Mouse (Mus musculus): Measurements from ENCODE around the gene Lclat1. TPM values are rescaled to one million over a fixed set of nuclear protein-coding genes. Genes with fewer than 3 reads are reported as not detected.

The Lclat1 gene
- polyA plus RNA-seq, 1 experiment: 27.2 TPM

- Histone ChIP-seq H3ac (ENCODE audit: control insufficient read depth, insufficient read length) (no peak overlapping the region), H3K4me2 (ENCODE audit: low read depth) (no peak overlapping the region), H3K79me2 (ENCODE audit: control insufficient read depth, insufficient read depth) (no peaks in the 10 kb centered on the region), H3K4me3 (no peak overlapping the region), H3K27me3 (ENCODE audit: control insufficient read depth, insufficient read depth, insufficient read length) (no peaks in the 10 kb centered on the region), H3K36me3 (ENCODE audit: control insufficient read depth, insufficient read depth) (no peaks in the 10 kb centered on the region)
- TF ChIP-seq MAX (IDR thresholded peaks at IDR 0.05; ENCODE audit: low read depth) (no peak), TCF12 (IDR thresholded peaks at IDR 0.05; ENCODE audit: insufficient read depth, poor library complexity, severe bottlenecking) (no peak), USF1 (IDR thresholded peaks at IDR 0.05; ENCODE audit: low read depth) (no peak), POLR2AphosphoS2 (IDR thresholded peaks at IDR 0.05; ENCODE audit: insufficient read length, low read depth) (no peak), TCF3 (IDR thresholded peaks at IDR 0.05; ENCODE audit: insufficient read length, low read depth) (no peak), REST (IDR thresholded peaks at IDR 0.05; ENCODE audit: insufficient read depth, insufficient read length) (no peak)
Observed at GRCm38 (mm10) chr17:73156606-73157005, 48.8 kb downstream of the Lclat1 start.

- no peaks in the 10 kb centered on the region for H3K36me3 ChIP-seq (ENCODE audit: control insufficient read depth, insufficient read depth)
- no peaks in the 10 kb centered on the region for H3K79me2 ChIP-seq (ENCODE audit: control insufficient read depth, insufficient read depth)
- H3ac ChIP-seq (ENCODE audit: control insufficient read depth, insufficient read length): no peak overlapping the region
- no peak overlapping the region for H3K4me3 ChIP-seq
- no peak for TF ChIP-seq MYOD1 (IDR thresholded peaks at IDR 0.05; ENCODE audit: control insufficient read depth in 1 of 3, insufficient read length in 2 of 3, low read depth in 2 of 3)
- no peak for TF ChIP-seq TCF3 (IDR thresholded peaks at IDR 0.05; ENCODE audit: insufficient read length, low read depth)
- no peak for TF ChIP-seq MAX (IDR thresholded peaks at IDR 0.05; ENCODE audit: low read depth)
- no peak for TF ChIP-seq MYOG (IDR thresholded peaks at IDR 0.05; ENCODE audit: control insufficient read depth in 1 of 3, insufficient read depth in 1 of 3, insufficient read length in 2 of 3, low read depth in 2 of 3)
- no peak for TF ChIP-seq POLR2AphosphoS2 (IDR thresholded peaks at IDR 0.05; ENCODE audit: insufficient read length, low read depth)
- TF ChIP-seq E2F4 (IDR thresholded peaks at IDR 0.05; ENCODE audit: insufficient read depth): no peak
- no peak for TF ChIP-seq TCF12 (IDR thresholded peaks at IDR 0.05; ENCODE audit: insufficient read depth, poor library complexity, severe bottlenecking)
- TF ChIP-seq USF1 (IDR thresholded peaks at IDR 0.05; ENCODE audit: low read depth): no peak
- no peaks in the 10 kb centered on the region for H3K27me3 ChIP-seq (ENCODE audit: control insufficient read depth, insufficient read depth, insufficient read length)
- H3K4me2 ChIP-seq (ENCODE audit: low read depth): no peak overlapping the region
Observed at GRCm38 (mm10) chr17:73161795-73162194, 54.0 kb downstream of the Lclat1 start.

GRCm38 (mm10) chr17:73162445-73163208, 54.8 kb downstream of the Lclat1 start:
- TF ChIP-seq E2F4 (IDR thresholded peaks at IDR 0.05; ENCODE audit: insufficient read depth) (no peak), POLR2AphosphoS2 (IDR thresholded peaks at IDR 0.05; ENCODE audit: insufficient read length, low read depth) (no peak), TCF12 (IDR thresholded peaks at IDR 0.05; ENCODE audit: insufficient read depth, poor library complexity, severe bottlenecking) (no peak)
- Histone ChIP-seq H3K27me3 (ENCODE audit: control insufficient read depth, insufficient read depth, insufficient read length) (no peaks in the 10 kb centered on the region), H3K79me2 (ENCODE audit: control insufficient read depth, insufficient read depth) (no peaks in the 10 kb centered on the region), H3K4me3 (no peak overlapping the region), H3K36me3 (ENCODE audit: control insufficient read depth, insufficient read depth) (no peaks in the 10 kb centered on the region), H3K4me2 (ENCODE audit: low read depth) (no peak overlapping the region), H3ac (ENCODE audit: control insufficient read depth, insufficient read length) (no peak overlapping the region)

DNA sequence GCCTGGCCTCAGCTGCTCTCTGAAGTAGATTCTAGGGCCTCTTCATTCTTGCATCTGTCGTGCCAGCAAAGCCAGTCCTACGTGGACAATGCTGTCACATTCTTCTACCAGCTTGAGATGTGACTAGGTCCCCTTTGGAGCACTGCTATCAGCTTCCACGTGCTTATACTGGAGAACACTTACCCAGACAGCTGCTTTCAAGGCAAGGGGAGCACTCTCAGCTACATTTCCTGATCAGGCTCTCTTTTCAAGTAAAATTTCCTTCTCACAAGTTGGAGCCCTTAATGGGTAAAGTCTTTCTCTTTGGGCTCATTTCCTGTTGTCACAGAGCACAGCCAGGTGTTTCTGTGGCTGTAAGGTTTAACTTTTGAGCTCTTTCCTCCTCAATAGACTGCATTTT, 55.8 kb downstream of the Lclat1 start:
- no peaks in the 10 kb centered on the region for H3K36me3 ChIP-seq (ENCODE audit: control insufficient read depth, insufficient read depth)
- no peak overlapping the region for H3K4me3 ChIP-seq
- TF ChIP-seq USF1 (IDR thresholded peaks at IDR 0.05; ENCODE audit: low read depth): no peak
- no peak for TF ChIP-seq POLR2AphosphoS2 (IDR thresholded peaks at IDR 0.05; ENCODE audit: insufficient read length, low read depth)
- no peak for TF ChIP-seq MAX (IDR thresholded peaks at IDR 0.05; ENCODE audit: low read depth)
- no peak for TF ChIP-seq CEBPB (IDR thresholded peaks at IDR 0.05; ENCODE audit: insufficient read depth, poor library complexity, severe bottlenecking)
- no peak for TF ChIP-seq E2F4 (IDR thresholded peaks at IDR 0.05; ENCODE audit: insufficient read depth)
- no peak for TF ChIP-seq POLR2A (IDR thresholded peaks at IDR 0.05; ENCODE audit: insufficient read length, low read depth)
- no peak for TF ChIP-seq MYOG (IDR thresholded peaks at IDR 0.05; ENCODE audit: control insufficient read depth in 1 of 3, insufficient read depth in 1 of 3, insufficient read length in 2 of 3, low read depth in 2 of 3)
- no peak for TF ChIP-seq MYOD1 (IDR thresholded peaks at IDR 0.05; ENCODE audit: control insufficient read depth in 1 of 3, insufficient read length in 2 of 3, low read depth in 2 of 3)
- no peaks in the 10 kb centered on the region for H3K79me2 ChIP-seq (ENCODE audit: control insufficient read depth, insufficient read depth)
- no peak overlapping the region for H3K4me2 ChIP-seq (ENCODE audit: low read depth)
- no peak overlapping the region for H3ac ChIP-seq (ENCODE audit: control insufficient read depth, insufficient read length)
- H3K27me3 ChIP-seq (ENCODE audit: control insufficient read depth, insufficient read depth, insufficient read length): no peaks in the 10 kb centered on the region

- no peaks in the 10 kb centered on the region for H3K27me3 ChIP-seq (ENCODE audit: control insufficient read depth, insufficient read depth, insufficient read length)
- H3K79me2 ChIP-seq (ENCODE audit: control insufficient read depth, insufficient read depth): no peaks in the 10 kb centered on the region
- no peak for TF ChIP-seq CEBPB (IDR thresholded peaks at IDR 0.05; ENCODE audit: insufficient read depth, poor library complexity, severe bottlenecking)
- no peak for TF ChIP-seq POLR2A (IDR thresholded peaks at IDR 0.05; ENCODE audit: insufficient read length, low read depth)
- no peak for TF ChIP-seq SRF (IDR thresholded peaks at IDR 0.05; ENCODE audit: control insufficient read depth, insufficient read length, low read depth)
- no peak for TF ChIP-seq TCF3 (IDR thresholded peaks at IDR 0.05; ENCODE audit: insufficient read length, low read depth)
- no peak for TF ChIP-seq USF1 (IDR thresholded peaks at IDR 0.05; ENCODE audit: low read depth)
- no peak for TF ChIP-seq E2F4 (IDR thresholded peaks at IDR 0.05; ENCODE audit: insufficient read depth)
- no peak for TF ChIP-seq MAX (IDR thresholded peaks at IDR 0.05; ENCODE audit: low read depth)
- TF ChIP-seq MYOD1 (IDR thresholded peaks at IDR 0.05; ENCODE audit: control insufficient read depth in 1 of 3, insufficient read length in 2 of 3, low read depth in 2 of 3): no peak
- no peak for TF ChIP-seq POLR2AphosphoS2 (IDR thresholded peaks at IDR 0.05; ENCODE audit: insufficient read length, low read depth)
- TF ChIP-seq MYOG (IDR thresholded peaks at IDR 0.05; ENCODE audit: control insufficient read depth in 1 of 3, insufficient read depth in 1 of 3, insufficient read length in 2 of 3, low read depth in 2 of 3): no peak
- TF ChIP-seq TCF12 (IDR thresholded peaks at IDR 0.05; ENCODE audit: insufficient read depth, poor library complexity, severe bottlenecking): no peak
- TF ChIP-seq REST (IDR thresholded peaks at IDR 0.05; ENCODE audit: insufficient read depth, insufficient read length): no peak
- H3K36me3 ChIP-seq (ENCODE audit: control insufficient read depth, insufficient read depth): no peaks in the 10 kb centered on the region
- no peak overlapping the region for H3K4me3 ChIP-seq
- H3ac ChIP-seq (ENCODE audit: control insufficient read depth, insufficient read length): no peak overlapping the region
- no peak overlapping the region for H3K4me2 ChIP-seq (ENCODE audit: low read depth)
Observed at GRCm38 (mm10) chr17:73164121-73164520, 56.3 kb downstream of the Lclat1 start.
